Mouse (Mus musculus) intestine, embryonic 16.5 days (tissue): Measurements from ENCODE around the gene Disc1. TPM values are rescaled to one million over a fixed set of nuclear protein-coding genes. Genes with fewer than 3 reads are reported as not detected.

Experiments used
- ATAC-seq: fragments of 200-750 bp; cut with Nextera tagmentation; 2 replicates; pipeline ENCODE4 v1.8.0; 2017; ENCODE audit warnings: moderate TSS enrichment, moderate library complexity
- H3K27ac ChIP-seq: fragments of 300-500 bp; sonication (generic); 2 replicates; pipeline ENCODE4 v1.5.1; 2014; ENCODE audit warnings: mild to moderate bottlenecking, low read length
- H3K27me3 ChIP-seq: fragments of 300-500 bp; sonication (generic); replicated peaks from 2 replicates; pipeline ENCODE4 v1.6.1; 2014; ENCODE audit warnings: low read length, control low read depth, mixed read lengths; ENCODE audit not compliant: control insufficient read depth, insufficient read depth
- H3K36me3 ChIP-seq: fragments of 300-500 bp; sonication (generic); 2 replicates; pipeline ENCODE4 v1.6.1; 2014; ENCODE audit warnings: low read length, control low read depth; ENCODE audit not compliant: control insufficient read depth, insufficient read depth
- H3K4me1 ChIP-seq: fragments of 300-500 bp; sonication (generic); 2 replicates; pipeline ENCODE4 v1.6.1; 2014; ENCODE audit warnings: low read length, control low read depth, mixed read lengths; ENCODE audit not compliant: control insufficient read depth, insufficient read depth
- H3K4me2 ChIP-seq: fragments of 300-500 bp; sonication (generic); 2 replicates; pipeline ENCODE4 v1.6.1; 2014; ENCODE audit warnings: low read depth, low read length, control low read depth
- H3K4me3 ChIP-seq: fragments of 300-500 bp; sonication (generic); 2 replicates; pipeline ENCODE4 v1.5.1; 2014; ENCODE audit warnings: mild to moderate bottlenecking, low read length
- H3K9ac ChIP-seq: fragments of 300-500 bp; sonication (generic); 2 replicates; pipeline ENCODE4 v1.6.1; 2014; ENCODE audit warnings: low read depth, low read length
- H3K9me3 ChIP-seq: fragments of 300-500 bp; sonication (generic); 2 replicates; pipeline ENCODE4 v1.6.1; 2016; ENCODE audit warnings: low read length, control low read depth; ENCODE audit not compliant: control insufficient read depth
- WGBS: fragments of 180-500 bp; shearing (Covaris S2); extraction: QIAGEN DNeasy Blood & Tissue Kit; methylation state at CpG from one replicate; pipeline ENCODE4 v1.1.7; 2014; 5-methylcytosine and 5-hydroxymethylcytosine counted together
- polyA plus RNA-seq: library from polyadenylated mRNA; unstranded; fragments of >200 nt; fragmentation: Nextera tagmentation; extraction: Ambion mirVana; gene quantifications from 2 replicates; pipeline ENCODE4 v1.2.1, GENCODE M21; 2015

Disc1 gene
- polyA plus RNA-seq, 1 experiment from 2014 or later: 1.7 TPM

GRCm38 (mm10) chr8:125198420-125199196 is 144.6 kb downstream of the Disc1 start:
- H3K36me3 ChIP-seq: no peaks in the 10 kb centered on the region

GRCm38 (mm10) chr8:125199197-125199939 is 145.4 kb downstream of the Disc1 start:
- H3K27me3 ChIP-seq: no peaks in the 10 kb centered on the region
- no peaks in the 10 kb centered on the region for H3K9me3 ChIP-seq
- peaks cover 7% of the 10 kb centered on the region for H3K4me1 ChIP-seq
- WGBS: 54% methylated on average over 16 of the region's 16 CpGs
- no peak overlapping the region for H3K27ac ChIP-seq
- no peak overlapping the region for H3K9ac ChIP-seq
- no peaks in the 10 kb centered on the region for H3K36me3 ChIP-seq
- ATAC-seq: no peak
- no peak overlapping the region for H3K4me3 ChIP-seq
- H3K4me2 ChIP-seq: no peak overlapping the region

More at GRCm38 (mm10) chr8:125198420-125199196, 144.6 kb downstream of the Disc1 start:
- Histone ChIP-seq H3K4me1 (peaks cover 7% of the 10 kb centered on the region), H3K27me3 (no peaks in the 10 kb centered on the region), H3K9ac (no peak overlapping the region), H3K27ac (0 out of 2 replicates have a peak overlapping the region, but pooled peaks have one; percentile 33), H3K9me3 (no peaks in the 10 kb centered on the region), H3K4me3 (no peak overlapping the region), H3K4me2 (no peak overlapping the region)
- no peak for ATAC-seq
- WGBS: 73% methylated on average over 9 of the region's 9 CpGs

GRCm38 (mm10) chr8:125200273-125200863 is 146.4 kb downstream of the Disc1 start:
- no peaks in the 10 kb centered on the region for H3K9me3 ChIP-seq
- ATAC-seq: no peak
- 83% methylated on average over 13 of the region's 13 CpGs for WGBS
- peaks cover 7% of the 10 kb centered on the region for H3K4me1 ChIP-seq
- H3K27me3 ChIP-seq: no peaks in the 10 kb centered on the region
- H3K9ac ChIP-seq: no peak overlapping the region
- H3K4me2 ChIP-seq: no peak overlapping the region
- no peaks in the 10 kb centered on the region for H3K36me3 ChIP-seq
- no peak overlapping the region for H3K4me3 ChIP-seq
- no peak overlapping the region for H3K27ac ChIP-seq

GRCm38 (mm10) chr8:125201650-125202049 is 147.7 kb downstream of the Disc1 start:
- no peak overlapping the region for H3K4me3 ChIP-seq
- H3K27me3 ChIP-seq: no peaks in the 10 kb centered on the region
- no peak overlapping the region for H3K4me2 ChIP-seq
- H3K4me1 ChIP-seq: peaks cover 7% of the 10 kb centered on the region; the same call in 1 of the 2 replicates
- ATAC-seq: no peak
- H3K9ac ChIP-seq: no peak overlapping the region
- 72% methylated on average over 6 of the region's 6 CpGs for WGBS
- no peaks in the 10 kb centered on the region for H3K9me3 ChIP-seq
- H3K36me3 ChIP-seq: no peaks in the 10 kb centered on the region
- no peak overlapping the region for H3K27ac ChIP-seq

GRCm38 (mm10) chr8:125203016-125203415 is 149.0 kb downstream of the Disc1 start:
- no peak for ATAC-seq

GRCm38 (mm10) chr8:125205556-125205955 is 151.6 kb downstream of the Disc1 start:
- H3K36me3 ChIP-seq: no peaks in the 10 kb centered on the region
- H3K4me2 ChIP-seq: no peak overlapping the region
- H3K9ac ChIP-seq: no peak overlapping the region
- no peak overlapping the region for H3K27ac ChIP-seq
- H3K4me1 ChIP-seq: no peaks in the 10 kb centered on the region
- ATAC-seq: no peak
- no peaks in the 10 kb centered on the region for H3K9me3 ChIP-seq
- 91% methylated on average over 4 of the region's 4 CpGs for WGBS
- no peak overlapping the region for H3K4me3 ChIP-seq
- no peaks in the 10 kb centered on the region for H3K27me3 ChIP-seq

More at GRCm38 (mm10) chr8:125203016-125203415, 149.0 kb downstream of the Disc1 start:
- H3K27ac ChIP-seq: no peak overlapping the region
- H3K4me2 ChIP-seq: no peak overlapping the region
- H3K27me3 ChIP-seq: no peaks in the 10 kb centered on the region
- H3K4me3 ChIP-seq: no peak overlapping the region
- WGBS: 67% methylated on average over 9 of the region's 9 CpGs
- peaks cover 7% of the 10 kb centered on the region; the same call in 1 of the 2 replicates for H3K4me1 ChIP-seq
- no peaks in the 10 kb centered on the region for H3K9me3 ChIP-seq
- no peak overlapping the region for H3K9ac ChIP-seq
- no peaks in the 10 kb centered on the region for H3K36me3 ChIP-seq

- Histone ChIP-seq H3K36me3 (no peaks in the 10 kb centered on the region), H3K4me3 (no peak overlapping the region), H3K27ac (no peak overlapping the region), H3K4me1 (no peaks in the 10 kb centered on the region), H3K4me2 (no peak overlapping the region), H3K9ac (no peak overlapping the region), H3K9me3 (no peaks in the 10 kb centered on the region), H3K27me3 (no peaks in the 10 kb centered on the region)
- ATAC-seq: no peak
- 71% methylated on average over 8 of the region's 8 CpGs for WGBS
Observed at GRCm38 (mm10) chr8:125206391-125206790, 152.4 kb downstream of the Disc1 start.

- Histone ChIP-seq H3K4me2 (no peak overlapping the region), H3K9me3 (no peaks in the 10 kb centered on the region), H3K27me3 (no peaks in the 10 kb centered on the region), H3K27ac (no peak overlapping the region), H3K36me3 (no peaks in the 10 kb centered on the region), H3K4me3 (no peak overlapping the region), H3K9ac (no peak overlapping the region), H3K4me1 (no peaks in the 10 kb centered on the region)
- WGBS: 66% methylated on average over 3 of the region's 3 CpGs
- ATAC-seq: no peak
Observed at GRCm38 (mm10) chr8:125206962-125207361, 153.0 kb downstream of the Disc1 start.

- Histone ChIP-seq H3K9me3 (no peaks in the 10 kb centered on the region), H3K4me3 (no peak overlapping the region), H3K4me1 (no peaks in the 10 kb centered on the region), H3K4me2 (no peak overlapping the region), H3K9ac (no peak overlapping the region), H3K27ac (no peak overlapping the region), H3K27me3 (no peaks in the 10 kb centered on the region), H3K36me3 (no peaks in the 10 kb centered on the region)
- no peak for ATAC-seq
- 61% methylated on average over 13 of the region's 13 CpGs for WGBS
Observed at GRCm38 (mm10) chr8:125212619-125213167, 158.7 kb downstream of the Disc1 start.
